Mouse (Mus musculus) intestine, embryonic 14.5 days (tissue): Measurements from ENCODE around the gene Capzb. TPM values are rescaled to one million over a fixed set of nuclear protein-coding genes. Genes with fewer than 3 reads are reported as not detected.

ENCODE experiments used
- ATAC-seq: fragments of 200-750 bp; cut with Nextera tagmentation; replicated peaks from 2 replicates; pipeline ENCODE4 v1.8.0; 2017; ENCODE audit warnings: low read depth, moderate number of reproducible peaks, moderate TSS enrichment, moderate library complexity; ENCODE audit not compliant: low FRiP score, low TSS enrichment
- DNase-seq: peaks from one replicate; pipeline ENCODE4 v3.0.0-alpha.2; 2018; ENCODE audit warnings: low spot score
- H3K27ac ChIP-seq: fragments of 300-500 bp; sonication (generic); 2 replicates; pipeline ENCODE4 v1.5.1; 2014; ENCODE audit warnings: low read depth, mild to moderate bottlenecking, control low read depth
- H3K27me3 ChIP-seq: fragments of 300-500 bp; sonication (generic); replicated peaks from 2 replicates; pipeline ENCODE4 v1.6.1; 2014; ENCODE audit warnings: low read length, control low read depth; ENCODE audit not compliant: control insufficient read depth, insufficient read depth
- H3K36me3 ChIP-seq: fragments of 300-500 bp; sonication (generic); 2 replicates; pipeline ENCODE4 v1.6.1; 2014; ENCODE audit warnings: low read length, control low read depth; ENCODE audit not compliant: control insufficient read depth, insufficient read depth
- H3K4me1 ChIP-seq: fragments of 300-500 bp; sonication (generic); replicated peaks from 2 replicates; pipeline ENCODE4 v1.6.1; 2014; ENCODE audit warnings: low read length, control low read depth, mixed read lengths; ENCODE audit not compliant: control insufficient read depth, insufficient read depth
- H3K4me2 ChIP-seq: fragments of 300-500 bp; sonication (generic); 2 replicates; pipeline ENCODE4 v1.6.1; 2014; ENCODE audit warnings: low read length
- H3K4me3 ChIP-seq: fragments of 300-500 bp; sonication (generic); 2 replicates; pipeline ENCODE4 v1.5.1; 2014; ENCODE audit warnings: low read depth, low read length, control low read depth, mixed read lengths
- H3K9ac ChIP-seq: fragments of 300-500 bp; sonication (generic); 2 replicates; pipeline ENCODE4 v1.6.1; 2014; ENCODE audit warnings: mild to moderate bottlenecking, low read length
- H3K9me3 ChIP-seq: fragments of 300-500 bp; sonication (generic); 2 replicates; pipeline ENCODE4 v1.6.1; 2016; ENCODE audit warnings: low read length, control low read depth; ENCODE audit not compliant: control insufficient read depth
- WGBS: fragments of 180-500 bp; shearing (Covaris S2); extraction: QIAGEN DNeasy Blood & Tissue Kit; methylation state at CpG from one replicate; pipeline ENCODE4 v1.1.7; 2014; 5-methylcytosine and 5-hydroxymethylcytosine counted together
- polyA plus RNA-seq: library from polyadenylated mRNA; unstranded; fragments of >200 nt; fragmentation: Nextera tagmentation; extraction: Ambion mirVana; gene quantifications from 2 replicates; pipeline ENCODE4 v1.2.1, GENCODE M21; 2014

Gene Capzb
- polyA plus RNA-seq, 1 experiment from 2014 or later = 313 TPM

- Histone ChIP-seq H3K27ac (peak overlapping the region; percentile 78), H3K9me3 (no peaks in the 10 kb centered on the region), H3K36me3 (peaks cover 24% of the 10 kb centered on the region), H3K4me2 (peak overlapping the region; percentile 93), H3K4me1 (peaks cover 15% of the 10 kb centered on the region; the same call in 1 of the 2 replicates), H3K9ac (peak overlapping the region; percentile 88), H3K27me3 (no peaks in the 10 kb centered on the region), H3K4me3 (peak overlapping the region; percentile 95)
- ATAC-seq (peak; percentile 75), DNase-seq (no peak)
- under 1% methylated on average over 53 of the region's 53 CpGs for WGBS
These were observed 118.4 kb downstream of the Capzb start for GRCm38 (mm10) chr4:139310899-139311701.

GRCm38 (mm10) chr4:139311707-139312106 is 119.0 kb downstream of the Capzb start:
- WGBS = 25% methylated on average over 14 of the region's 14 CpGs
- peak overlapping the region; percentile 95 for H3K4me3 ChIP-seq
- H3K4me1 ChIP-seq = peaks cover 15% of the 10 kb centered on the region; the same call in 1 of the 2 replicates
- ATAC-seq = no peak
- H3K4me2 ChIP-seq = peak overlapping the region; percentile 93
- no peaks in the 10 kb centered on the region for H3K27me3 ChIP-seq
- H3K9ac ChIP-seq = peak overlapping the region; percentile 88
- peak; percentile 63 for DNase-seq
- H3K36me3 ChIP-seq = peaks cover 24% of the 10 kb centered on the region
- H3K9me3 ChIP-seq = no peaks in the 10 kb centered on the region
- H3K27ac ChIP-seq = no peak overlapping the region

- Histone ChIP-seq H3K4me3 (no peak overlapping the region), H3K27me3 (no peaks in the 10 kb centered on the region), H3K9ac (no peak overlapping the region), H3K4me1 (peaks cover 15% of the 10 kb centered on the region; the same call in 1 of the 2 replicates), H3K36me3 (peaks cover 26% of the 10 kb centered on the region), H3K9me3 (no peaks in the 10 kb centered on the region), H3K27ac (no peak overlapping the region), H3K4me2 (no peak overlapping the region)
- 62% methylated on average over 4 of the region's 4 CpGs for WGBS
- ATAC-seq (no peak), DNase-seq (no peak)
These were observed 119.9 kb downstream of the Capzb start for GRCm38 (mm10) chr4:139312632-139313031.

- Histone ChIP-seq H3K36me3 (peaks cover 44% of the 10 kb centered on the region), H3K4me1 (no peaks in the 10 kb centered on the region), H3K4me3 (no peak overlapping the region), H3K9ac (no peak overlapping the region), H3K4me2 (no peak overlapping the region), H3K27me3 (no peaks in the 10 kb centered on the region), H3K9me3 (no peaks in the 10 kb centered on the region), H3K27ac (no peak overlapping the region)
- WGBS = 93% methylated on average over 11 of the region's 11 CpGs
- ATAC-seq (no peak), DNase-seq (no peak)
These were observed 125.8 kb downstream of the Capzb start for GRCm38 (mm10) chr4:139318449-139318848.

GRCm38 (mm10) chr4:139319740-139320139 is 127.0 kb downstream of the Capzb start:
- WGBS = 95% methylated on average over 4 of the region's 4 CpGs
- ATAC-seq (no peak), DNase-seq (no peak)
- H3K4me2 ChIP-seq = no peak overlapping the region
- no peak overlapping the region for H3K4me3 ChIP-seq
- H3K36me3 ChIP-seq = peaks cover 36% of the 10 kb centered on the region
- H3K27me3 ChIP-seq = no peaks in the 10 kb centered on the region
- H3K4me1 ChIP-seq = no peaks in the 10 kb centered on the region
- no peaks in the 10 kb centered on the region for H3K9me3 ChIP-seq
- H3K27ac ChIP-seq = no peak overlapping the region
- no peak overlapping the region for H3K9ac ChIP-seq

GRCm38 (mm10) chr4:139330605-139331004 is 137.9 kb downstream of the Capzb start:
- WGBS = 8% methylated on average over 10 of the region's 10 CpGs
- peak overlapping the region; percentile 44 for H3K4me2 ChIP-seq
- no peak overlapping the region for H3K9ac ChIP-seq
- ATAC-seq (peak; percentile 76; the same call in 1 of the 2 replicates), DNase-seq (peak; percentile 88)
- no peak overlapping the region for H3K27ac ChIP-seq
- no peaks in the 10 kb centered on the region for H3K36me3 ChIP-seq
- no peaks in the 10 kb centered on the region for H3K4me1 ChIP-seq
- peak overlapping the region; percentile 16; the same call in 1 of the 2 replicates for H3K4me3 ChIP-seq
- no peaks in the 10 kb centered on the region for H3K9me3 ChIP-seq
- no peaks in the 10 kb centered on the region for H3K27me3 ChIP-seq

GRCm38 (mm10) chr4:139334631-139335295 is 142.1 kb downstream of the Capzb start:
- ATAC-seq = no peak; the same call in 1 of the 2 replicates
- Histone ChIP-seq H3K9ac (no peak overlapping the region), H3K4me1 (no peaks in the 10 kb centered on the region), H3K9me3 (no peaks in the 10 kb centered on the region), H3K27ac (no peak overlapping the region), H3K27me3 (peaks cover 5% of the 10 kb centered on the region; the same call in 1 of the 2 replicates), H3K4me3 (no peak overlapping the region), H3K4me2 (no peak overlapping the region), H3K36me3 (no peaks in the 10 kb centered on the region)
- DNase-seq = no peak
- 65% methylated on average over 6 of the region's 9 CpGs for WGBS

GRCm38 (mm10) chr4:139335507-139335906 is 142.8 kb downstream of the Capzb start:
- H3K27me3 ChIP-seq = peaks cover 5% of the 10 kb centered on the region; the same call in 1 of the 2 replicates
- H3K9me3 ChIP-seq = no peaks in the 10 kb centered on the region
- DNase-seq = no peak
- no peaks in the 10 kb centered on the region for H3K36me3 ChIP-seq
- no peaks in the 10 kb centered on the region for H3K4me1 ChIP-seq
- H3K4me3 ChIP-seq = no peak overlapping the region
- no peak overlapping the region for H3K27ac ChIP-seq
- WGBS = 55% methylated on average over 7 of the region's 7 CpGs
- no peak overlapping the region for H3K4me2 ChIP-seq
- no peak for ATAC-seq
- H3K9ac ChIP-seq = no peak overlapping the region
